Comparison of ENCODE assay signal across 43 mouse cellular contexts in the genomic region with DNA sequence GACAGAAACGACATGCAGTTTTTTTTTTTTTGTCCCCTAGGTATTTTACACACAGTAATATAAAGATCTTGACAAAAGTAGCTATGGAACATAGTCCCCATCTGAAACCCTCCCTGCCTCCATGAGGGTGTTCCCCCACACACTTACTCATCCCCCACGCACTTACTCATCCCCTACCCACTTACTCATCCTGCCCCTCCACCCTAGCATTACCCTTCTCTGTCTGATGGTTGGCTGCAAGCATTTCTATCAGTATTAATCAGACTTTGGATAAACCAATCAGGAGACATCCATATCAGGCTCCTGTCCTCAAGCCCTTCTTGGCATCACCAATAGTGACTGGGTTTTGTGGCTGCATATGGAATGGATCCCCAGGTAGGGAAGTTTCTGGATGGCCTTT. TPM values are rescaled to one million over a fixed set of nuclear protein-coding genes. Genes with fewer than 3 reads are reported as not detected.
"Had no signal": no experiment of that assay in that cellular context is flagged by ENCODE, and none has a peak within 500 bp of the region (broad histone marks: within the 10 kb centered on the region; RNA-seq: fewer than 3 reads in every experiment).

No protein-coding gene starts in this region.

- H3K27ac ChIP-seq: heart, adult 2 months; heart, embryonic 13.5 days; heart, embryonic 15.5 days; hindbrain, embryonic 13.5 days; hindbrain, embryonic 15.5 days; hindbrain, postnatal 0 days; kidney, embryonic 15.5 days; kidney, postnatal 0 days; limb, embryonic 13.5 days; limb, embryonic 15.5 days; liver, embryonic 12.5 days; liver, embryonic 14.5 days had no signal

- H3K4me2 ChIP-seq: heart, embryonic 11.5 days; heart, embryonic 13.5 days; heart, embryonic 15.5 days; hindbrain, embryonic 13.5 days; hindbrain, embryonic 15.5 days; kidney, embryonic 15.5 days; limb, embryonic 13.5 days; limb, embryonic 15.5 days; liver, embryonic 12.5 days had no signal

- H3K9ac ChIP-seq: heart, embryonic 13.5 days; heart, embryonic 15.5 days; hindbrain, embryonic 13.5 days; hindbrain, embryonic 15.5 days; kidney, embryonic 15.5 days; limb, embryonic 13.5 days; limb, embryonic 15.5 days; liver, embryonic 12.5 days; liver, embryonic 14.5 days had no signal

- H3K36me3 ChIP-seq: heart, embryonic 13.5 days; heart, embryonic 15.5 days; hindbrain, embryonic 13.5 days; hindbrain, embryonic 15.5 days; kidney, embryonic 15.5 days; limb, embryonic 13.5 days; limb, embryonic 15.5 days; liver, embryonic 12.5 days had no signal

- DNase-seq: gastrocnemius, postnatal 14 days; gastrocnemius, postnatal 36 days; heart, adult 11 months; heart, adult 2 months; heart, postnatal 14 days; heart, postnatal 36 days; kidney, adult 11 months; kidney, adult 2 months; kidney, adult 9 months; kidney, postnatal 14 days; kidney, postnatal 36 days; layer of hippocampus, adult 9-11 months; layer of hippocampus, postnatal 36 days; left cerebral cortex, postnatal 4 days had no signal

- H3K27me3 ChIP-seq: heart, embryonic 13.5 days; heart, embryonic 15.5 days; hindbrain, embryonic 13.5 days; hindbrain, embryonic 15.5 days; kidney, embryonic 15.5 days; limb, embryonic 13.5 days; limb, embryonic 15.5 days; liver, embryonic 12.5 days had no signal

- H3K4me3 ChIP-seq: heart, adult 2 months; heart, embryonic 13.5 days; heart, embryonic 15.5 days; hindbrain, embryonic 13.5 days; hindbrain, embryonic 15.5 days; kidney, embryonic 15.5 days; limb, embryonic 13.5 days; limb, embryonic 15.5 days; liver, embryonic 12.5 days had no signal

- H3K9me3 ChIP-seq: heart, embryonic 15.5 days; hindbrain, embryonic 13.5 days; hindbrain, embryonic 15.5 days; kidney, embryonic 15.5 days; limb, embryonic 13.5 days; limb, embryonic 15.5 days; liver, embryonic 12.5 days had no signal

- ATAC-seq: hindbrain, postnatal 0 days; intestine, embryonic 16.5 days; liver, embryonic 12.5 days had no signal

- H3K4me1 ChIP-seq: heart, embryonic 13.5 days; heart, embryonic 15.5 days; hindbrain, embryonic 13.5 days; hindbrain, embryonic 15.5 days; kidney, embryonic 15.5 days; limb, embryonic 13.5 days; limb, embryonic 15.5 days; liver, embryonic 12.5 days had no signal

RNA-seq across cellular contexts. Expression of a gene that starts 0.8 kb away (rescaled TPM):
- total RNA-seq: gastrocnemius, adult 8-10 months; gastrocnemius, postnatal 14 days; gastrocnemius, postnatal 36 days; heart, postnatal 14 days; hematopoietic stem cell, adult 5-6 weeks; hindbrain, postnatal 0 days; layer of hippocampus, adult 18-20 months; layer of hippocampus, adult 8-10 months; layer of hippocampus, postnatal 14 days; layer of hippocampus, postnatal 36 days; left cerebral cortex, adult 18-20 months; left cerebral cortex, adult 8-10 months; left cerebral cortex, postnatal 10 days; left cerebral cortex, postnatal 25 days; left cerebral cortex, postnatal 4 days; liver, adult 2 months had no signal
- polyA plus RNA-seq: heart, adult 2 months; heart, embryonic 11.5 days; heart, embryonic 13.5 days; heart, embryonic 15.5 days; heart, postnatal 0 days; hindbrain, embryonic 11.5 days; hindbrain, embryonic 13.5 days; hindbrain, embryonic 15.5 days; hindbrain, postnatal 0 days; intestine, embryonic 14.5 days; intestine, embryonic 16.5 days; kidney, adult 2 months; kidney, embryonic 15.5 days; kidney, postnatal 0 days; large intestine, adult 2 months; limb, embryonic 11.5 days; limb, embryonic 13.5 days; limb, embryonic 15.5 days; liver, adult 2 months; liver, embryonic 12.5 days; liver, embryonic 14.5 days had no signal

RNA-seq across cellular contexts. Expression of a gene that starts 0.8 kb away (rescaled TPM):
- total RNA-seq: gastrocnemius, adult 8-10 months; gastrocnemius, postnatal 14 days; gastrocnemius, postnatal 36 days; heart, postnatal 14 days; heart, postnatal 36 days; hematopoietic stem cell, adult 5-6 weeks; hindbrain, postnatal 0 days; layer of hippocampus, adult 18-20 months; layer of hippocampus, adult 8-10 months; layer of hippocampus, postnatal 14 days; layer of hippocampus, postnatal 36 days; left cerebral cortex, adult 18-20 months; left cerebral cortex, adult 8-10 months; left cerebral cortex, postnatal 10 days; left cerebral cortex, postnatal 25 days; left cerebral cortex, postnatal 4 days; liver, adult 2 months had no signal
- polyA plus RNA-seq: heart, embryonic 11.5 days; heart, embryonic 13.5 days; heart, embryonic 15.5 days; heart, postnatal 0 days; hindbrain, embryonic 11.5 days; hindbrain, embryonic 13.5 days; hindbrain, embryonic 15.5 days; hindbrain, postnatal 0 days; intestine, embryonic 14.5 days; intestine, embryonic 16.5 days; kidney, adult 2 months; kidney, embryonic 15.5 days; kidney, postnatal 0 days; limb, embryonic 11.5 days; limb, embryonic 13.5 days; liver, adult 2 months; liver, embryonic 12.5 days; liver, embryonic 14.5 days had no signal

RNA-seq across cellular contexts. Expression of a gene that starts 6.5 kb away (rescaled TPM):
- total RNA-seq: gastrocnemius, adult 8-10 months; gastrocnemius, postnatal 14 days; gastrocnemius, postnatal 36 days; heart, adult 2 months; heart, postnatal 14 days; heart, postnatal 36 days; hematopoietic stem cell, adult 5-6 weeks; hindbrain, postnatal 0 days; layer of hippocampus, adult 18-20 months; layer of hippocampus, adult 8-10 months; layer of hippocampus, postnatal 14 days; layer of hippocampus, postnatal 36 days; left cerebral cortex, adult 18-20 months; left cerebral cortex, adult 8-10 months; left cerebral cortex, postnatal 10 days; left cerebral cortex, postnatal 25 days; left cerebral cortex, postnatal 4 days; liver, adult 2 months had no signal
- polyA plus RNA-seq: gonadal fat pad, adult 2 months; heart, adult 2 months; heart, embryonic 11.5 days; heart, embryonic 13.5 days; heart, embryonic 15.5 days; heart, postnatal 0 days; hindbrain, embryonic 11.5 days; hindbrain, embryonic 13.5 days; hindbrain, embryonic 15.5 days; hindbrain, postnatal 0 days; intestine, embryonic 14.5 days; intestine, embryonic 16.5 days; kidney, adult 2 months; kidney, embryonic 15.5 days; kidney, postnatal 0 days; large intestine, adult 2 months; limb, embryonic 11.5 days; limb, embryonic 13.5 days; limb, embryonic 15.5 days; liver, adult 2 months; liver, embryonic 12.5 days; liver, embryonic 14.5 days had no signal
